Mouse (Mus musculus) left cerebral cortex, adult 2 months (tissue): Measurements from ENCODE around the gene Ptprd. TPM values are rescaled to one million over a fixed set of nuclear protein-coding genes. Genes with fewer than 3 reads are reported as not detected.
"Not testable (repeated sequence)": the region's sequence is repeated elsewhere in the genome, so short reads cannot be mapped to it uniquely, and the experiment has no call there.

Experiments used
- DNase-seq, 2 experiments: peaks; one replicate each; pipeline ENCODE4 v3.0.0; 2021 to 2022; ENCODE audit warnings: low spot score in 2 of 2, mixed read lengths in 1 of 2; ENCODE audit errors: extremely low spot score in 1 of 2
- H3K27ac ChIP-seq: fragments of 200-600 bp; 2 replicates; pipeline ENCODE4 v1.8.1; 2022
- H3K4me3 ChIP-seq: fragments of 200-600 bp; 2 replicates; pipeline ENCODE4 v1.8.1; 2022
- CTCF ChIP-seq: fragments of 200-600 bp; IDR thresholded peaks from 2 replicates; pipeline ENCODE4 v1.8.1; 2022; ENCODE audit warnings: antibody characterized with exemption, mild to moderate bottlenecking, moderate library complexity
- intact Hi-C: fragments of 180-260 bp; cut with DNase I; formaldehyde crosslinking; loops from one replicate; pipeline ENCODE4 v1.15.1; 2025
- total RNA-seq, 2 experiments: library from RNA; stranded (reverse); gene quantifications; 2 replicates each; pipeline ENCODE4 v1.2.3; 2021

Ptprd gene
- total RNA-seq, 2 experiments from 2014 or later: 307 to 330 TPM

DNA sequence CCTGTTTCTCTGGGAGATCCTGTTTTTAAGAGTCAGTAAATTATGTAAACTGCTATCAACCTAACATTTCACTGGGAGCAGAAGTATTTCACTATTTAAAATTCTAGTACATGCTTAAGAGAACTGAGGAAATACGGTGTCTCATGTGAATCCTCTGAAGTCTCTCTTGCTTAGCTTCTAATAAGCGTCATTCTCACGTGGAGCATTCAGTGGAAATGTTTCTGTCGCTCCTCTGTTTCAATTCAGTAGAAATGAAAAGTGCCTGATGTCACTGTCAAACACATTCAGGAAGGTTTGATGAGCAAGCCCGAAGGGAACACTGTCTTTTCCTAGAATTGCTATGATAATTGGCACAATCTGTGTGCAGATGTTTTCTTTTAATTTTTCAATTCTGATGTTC, 350.5 kb downstream of the Ptprd start:
- H3K27ac ChIP-seq: no peak overlapping the region
- intact Hi-C loops: no loop called here

DNA sequence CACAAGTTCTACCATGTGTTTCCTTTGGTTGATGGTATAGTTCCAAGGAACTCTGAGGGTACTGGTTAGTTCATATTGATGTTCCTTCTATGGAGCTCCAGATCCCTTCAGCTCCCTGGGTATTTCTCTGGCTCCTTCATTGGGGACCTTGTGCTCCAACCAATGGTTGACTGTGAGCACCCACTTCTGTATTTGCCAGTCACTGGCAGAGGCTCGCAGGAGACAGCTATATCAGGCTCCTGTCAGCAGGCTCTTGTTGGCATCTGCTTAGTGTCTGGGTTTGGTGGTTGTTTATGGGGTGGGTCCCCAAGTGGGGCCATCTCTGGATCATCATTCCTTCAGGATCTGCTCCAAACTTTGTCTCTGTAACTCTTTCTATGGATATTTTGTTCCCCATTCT, 414.4 kb downstream of the Ptprd start:
- H3K4me3 ChIP-seq, H3K27ac ChIP-seq, DNase-seq, intact Hi-C loops: not testable (repeated sequence)

More for the DNA sequence above, 350.5 kb downstream of the Ptprd start:
- no peak for DNase-seq
- TF ChIP-seq CTCF: no peak
- no peak overlapping the region for H3K4me3 ChIP-seq

GRCm38 (mm10) chr4:77777237-77777636, 434.5 kb downstream of the Ptprd start:
- H3K27ac ChIP-seq: no peak overlapping the region
- DNase-seq: no peak

DNA sequence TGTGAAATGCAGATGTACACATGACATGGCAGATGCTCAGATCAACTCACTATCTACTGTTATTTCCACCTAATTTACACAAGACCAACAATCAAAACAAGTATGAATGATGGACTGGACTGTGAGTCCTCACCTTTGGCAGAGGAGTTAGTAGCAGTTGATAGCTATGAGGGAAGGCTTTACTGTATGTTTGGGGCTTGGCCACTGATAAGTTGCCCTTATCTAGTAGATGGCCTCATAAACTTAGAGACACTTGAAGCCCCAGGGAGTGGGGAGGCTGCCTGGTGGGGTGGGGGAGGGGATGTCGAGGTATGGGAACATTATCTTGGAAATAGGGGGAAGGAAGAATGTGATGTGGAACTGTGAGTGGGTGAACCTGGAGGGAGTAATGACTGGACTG, 448.0 kb downstream of the Ptprd start:
- Histone ChIP-seq H3K27ac (no peak overlapping the region), H3K4me3 (no peak overlapping the region)
- no peak for TF ChIP-seq CTCF
- intact Hi-C loops: no loop called here
- DNase-seq: no peak

More at GRCm38 (mm10) chr4:77777237-77777636, 434.5 kb downstream of the Ptprd start:
- intact Hi-C loops: no loop called here
- TF ChIP-seq CTCF: no peak
- H3K4me3 ChIP-seq: no peak overlapping the region

DNA sequence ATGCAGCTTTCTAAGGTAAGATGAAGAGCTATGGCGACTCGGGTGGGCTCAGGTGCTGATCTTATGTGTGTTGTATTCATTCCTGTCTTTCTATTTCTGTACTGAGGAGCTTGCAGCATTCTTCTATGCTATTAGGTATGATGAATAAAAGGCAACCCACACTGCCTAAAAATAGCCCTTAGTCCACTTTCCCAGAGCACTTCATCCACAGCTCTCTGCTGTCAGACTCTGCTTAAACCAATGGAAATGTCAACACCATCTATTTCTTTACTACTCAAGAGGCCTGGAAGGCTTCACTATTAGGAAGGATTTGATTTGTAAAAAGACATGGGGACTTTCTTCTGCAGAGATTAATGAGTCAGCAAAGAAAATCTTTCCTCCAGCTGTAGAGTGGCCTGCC, 468.4 kb downstream of the Ptprd start:
- no peak for DNase-seq
- intact Hi-C loops: no loop called here
- TF ChIP-seq CTCF: no peak
- Histone ChIP-seq H3K27ac (peak overlapping the region; percentile 40; the same call in 1 of the 2 replicates), H3K4me3 (no peak overlapping the region)

GRCm38 (mm10) chr4:77721908-77722307, 489.9 kb downstream of the Ptprd start:
- no peak overlapping the region for H3K27ac ChIP-seq
- intact Hi-C loops: no loop called here
- no peak for DNase-seq
- no peak overlapping the region for H3K4me3 ChIP-seq
- TF ChIP-seq CTCF: no peak

DNA sequence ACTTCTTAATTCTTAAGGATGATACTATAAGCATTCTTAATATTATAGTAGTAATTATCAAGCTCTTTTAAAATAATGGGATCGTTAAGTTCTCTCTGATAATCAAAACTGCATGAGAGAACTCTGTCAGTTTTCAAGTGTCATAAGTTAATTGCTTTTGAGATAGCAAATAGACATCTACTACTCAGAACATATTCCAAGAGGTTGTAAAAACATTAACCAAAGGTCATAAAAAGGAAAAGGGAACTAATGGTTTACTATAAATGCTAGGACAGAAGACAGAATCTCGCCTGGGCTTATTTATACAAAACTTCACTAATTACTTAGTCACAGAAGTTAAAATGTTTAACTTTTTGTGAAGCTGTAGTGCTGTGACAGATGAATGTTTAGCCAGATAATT, 494.0 kb downstream of the Ptprd start:
- Histone ChIP-seq H3K27ac (no peak overlapping the region), H3K4me3 (no peak overlapping the region)
- no peak for TF ChIP-seq CTCF
- intact Hi-C loops: no loop called here
- DNase-seq: no peak

GRCm38 (mm10) chr4:77710231-77710630, 501.5 kb downstream of the Ptprd start:
- DNase-seq: no peak
- intact Hi-C loops: no loop called here
- H3K4me3 ChIP-seq: no peak overlapping the region
- no peak for TF ChIP-seq CTCF
- no peak overlapping the region for H3K27ac ChIP-seq

- TF ChIP-seq CTCF: no peak
- Histone ChIP-seq H3K27ac (no peak overlapping the region), H3K4me3 (no peak overlapping the region)
- intact Hi-C loops: no loop called here
- no peak for DNase-seq
Observed at GRCm38 (mm10) chr4:77698294-77698693, 513.5 kb downstream of the Ptprd start.

GRCm38 (mm10) chr4:77675798-77676197, 536.0 kb downstream of the Ptprd start:
- no peak overlapping the region for H3K4me3 ChIP-seq
- DNase-seq: no peak
- intact Hi-C loops: no loop called here
- no peak for TF ChIP-seq CTCF
- peak overlapping the region; percentile 56 for H3K27ac ChIP-seq

DNA sequence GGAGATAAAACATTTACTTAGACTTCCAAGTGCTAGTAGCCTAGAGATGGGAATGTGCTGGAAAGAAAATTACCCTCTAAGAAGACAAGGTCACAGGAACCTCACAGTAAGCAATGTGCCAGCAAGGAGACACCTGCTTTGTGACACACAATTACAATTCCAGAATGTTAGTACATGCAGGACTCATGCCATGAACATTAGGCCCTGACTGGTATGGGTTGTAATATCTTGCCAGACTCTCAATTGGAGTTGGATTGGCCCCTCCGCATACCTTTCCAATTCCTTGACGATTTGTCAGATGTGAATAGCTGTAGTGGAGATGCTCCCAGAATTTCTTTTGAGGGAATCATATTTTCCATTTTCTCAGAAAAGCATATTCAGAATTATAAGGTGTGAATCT, 547.0 kb downstream of the Ptprd start:
- Histone ChIP-seq H3K27ac (no peak overlapping the region), H3K4me3 (no peak overlapping the region)
- TF ChIP-seq CTCF: no peak
- intact Hi-C loops: no loop called here
- no peak for DNase-seq

- DNase-seq: no peak
- intact Hi-C loops: no loop called here
- H3K27ac ChIP-seq: 0 out of 2 replicates have a peak overlapping the region, but pooled peaks have one; percentile 7
- no peak; the same call in 1 of the 2 replicates for TF ChIP-seq CTCF
- H3K4me3 ChIP-seq: no peak overlapping the region
Observed at GRCm38 (mm10) chr4:77662309-77662708, 549.5 kb downstream of the Ptprd start.

DNA sequence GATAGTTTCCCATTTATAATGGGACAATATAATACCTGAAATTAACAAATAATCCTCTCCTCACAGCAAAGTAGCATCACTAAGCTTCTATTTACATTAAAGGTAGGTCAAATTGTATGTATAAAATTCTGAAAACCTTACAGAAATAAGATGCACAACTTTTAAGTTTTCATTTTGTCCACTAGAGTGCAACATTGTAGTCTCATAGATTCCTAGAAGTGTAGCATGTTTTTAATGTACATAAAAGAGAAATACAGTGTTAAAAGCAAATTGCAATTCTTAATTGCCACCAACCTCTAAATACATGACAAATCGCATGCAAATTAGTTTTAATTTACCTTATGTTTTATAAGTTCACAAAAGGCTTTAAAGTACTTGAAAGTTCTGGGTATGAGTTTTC, 556.1 kb downstream of the Ptprd start:
- peak; percentile 59 for TF ChIP-seq CTCF
- DNase-seq: no peak
- Histone ChIP-seq H3K4me3 (no peak overlapping the region), H3K27ac (peak overlapping the region; percentile 45; the same call in 1 of the 2 replicates)
- intact Hi-C loops: no loop called here
